Mouse (Mus musculus) lung, postnatal 0 days (tissue): ENCODE measurements around the gene Ica1l. TPM values are rescaled to one million over a fixed set of nuclear protein-coding genes. Genes with fewer than 3 reads are reported as not detected.
A peak's percentile ranks its signal among the peaks of the same experiment; 100 is the strongest.
"Not testable (repeated sequence)": the region's sequence is repeated elsewhere in the genome, so short reads cannot be mapped to it uniquely, and the experiment has no call there.

Experiments used
- ATAC-seq: fragments of 200-750 bp; cut with Nextera tagmentation; 2 replicates; pipeline ENCODE4 v1.8.0; 2017; ENCODE audit warnings: moderate library complexity
- DNase-seq: peaks from one replicate; pipeline ENCODE4 v3.0.0-alpha.2; 2016; ENCODE audit warnings: low spot score
- H3K27ac ChIP-seq: fragments of 300-500 bp; sonication (generic); 2 replicates; pipeline ENCODE4 v1.5.1; 2014; ENCODE audit warnings: antibody characterized with exemption, mild to moderate bottlenecking, low read length, mixed read lengths
- H3K27me3 ChIP-seq: fragments of 300-500 bp; sonication (generic); replicated peaks from 2 replicates; pipeline ENCODE4 v1.6.1; 2014; ENCODE audit warnings: low read length, mixed read lengths; ENCODE audit not compliant: insufficient read depth
- H3K36me3 ChIP-seq: fragments of 300-500 bp; sonication (generic); 2 replicates; pipeline ENCODE4 v1.6.1; 2014; ENCODE audit warnings: low read length, mixed read lengths; ENCODE audit not compliant: insufficient read depth
- H3K4me1 ChIP-seq: fragments of 300-500 bp; sonication (generic); 2 replicates; pipeline ENCODE4 v1.6.1; 2014; ENCODE audit warnings: antibody characterized with exemption, low read depth, low read length, mixed read lengths; ENCODE audit not compliant: insufficient read depth
- H3K4me2 ChIP-seq: fragments of 300-500 bp; sonication (generic); replicated peaks from 2 replicates; pipeline ENCODE4 v1.6.1; 2014; ENCODE audit warnings: low read depth, mild to moderate bottlenecking, low read length, moderate library complexity, mixed read lengths
- H3K4me3 ChIP-seq: fragments of 300-500 bp; sonication (generic); 2 replicates; pipeline ENCODE4 v1.5.1; 2014; ENCODE audit warnings: low read depth, low read length
- H3K9ac ChIP-seq: fragments of 300-500 bp; sonication (generic); replicated peaks from 2 replicates; pipeline ENCODE4 v1.6.1; 2014; ENCODE audit warnings: low read depth, mild to moderate bottlenecking
- H3K9me3 ChIP-seq: fragments of 300-500 bp; sonication (generic); 2 replicates; pipeline ENCODE4 v1.6.1; 2016; ENCODE audit warnings: low read length, mixed read lengths
- CTCF ChIP-seq: IDR thresholded peaks from 2 replicates; pipeline ENCODE4 v1.5.1; 2016; ENCODE audit warnings: antibody characterized with exemption, mild to moderate bottlenecking
- EP300 ChIP-seq: IDR thresholded peaks from 2 replicates; pipeline ENCODE4 v1.6.1; 2016; ENCODE audit warnings: antibody characterized with exemption, mild to moderate bottlenecking, control low read depth
- WGBS: fragments of 180-500 bp; shearing (Covaris S2); extraction: QIAGEN DNeasy Blood & Tissue Kit; methylation state at CpG from one replicate; pipeline ENCODE4 v1.1.7; 2014; 5-methylcytosine and 5-hydroxymethylcytosine counted together
- polyA plus RNA-seq: library from polyadenylated mRNA; unstranded; fragments of >200 nt; fragmentation: Nextera tagmentation; extraction: Ambion mirVana; gene quantifications from 2 replicates; pipeline ENCODE4 v1.2.1, GENCODE M21; 2015

Gene Ica1l
- 0.39 and 0.62 TPM in 2 replicates for polyA plus RNA-seq

DNA sequence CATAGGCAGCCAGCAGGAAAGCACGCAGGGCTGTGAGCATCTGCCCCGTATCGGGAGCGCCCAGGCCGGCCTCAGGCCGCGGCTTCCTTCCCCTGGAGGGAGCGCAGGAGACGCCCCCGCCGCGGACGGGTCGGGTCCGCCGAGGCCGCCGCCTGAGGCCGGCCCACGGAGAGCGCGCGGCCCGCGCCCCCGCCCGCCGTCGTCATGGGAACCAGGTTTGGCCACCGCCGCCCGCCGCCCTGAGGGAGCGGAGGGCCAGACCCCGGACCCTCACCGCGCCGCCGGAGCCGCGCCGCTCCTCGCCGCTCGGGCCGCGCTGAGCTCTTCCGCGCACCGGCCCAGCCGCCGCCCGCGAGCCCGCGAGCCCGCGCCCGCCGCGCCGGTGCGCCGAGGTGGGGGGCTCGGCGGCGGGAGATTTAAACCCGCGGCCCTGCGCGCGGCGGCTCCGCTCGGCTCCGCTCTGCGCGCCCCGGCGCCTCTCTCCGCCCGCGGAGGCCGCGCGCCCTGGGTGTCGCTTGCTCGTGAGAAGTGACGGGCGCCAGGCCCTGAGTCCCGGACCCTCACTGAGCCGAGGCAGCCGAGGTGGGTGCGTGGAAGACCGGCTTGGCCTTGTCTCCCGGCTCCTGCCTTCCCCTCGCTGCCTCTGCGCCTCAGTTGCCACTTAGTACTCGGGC, at the start of gene Ica1l:
Gene Ica1l (minus strand): TSS at position 389 of the 674 bp plus-strand sequence.
- Histone ChIP-seq H3K4me3 (peak within 1 kb of the TSS; percentile 67), H3K9ac (peak within 1 kb of the TSS; percentile 23), H3K36me3 (no peaks in the 10 kb centered on the region), H3K27ac (no peak within 1 kb of the TSS), H3K4me1 (no peaks in the 10 kb centered on the region), H3K9me3 (no peaks in the 10 kb centered on the region), H3K4me2 (peak within 1 kb of the TSS; percentile 98), H3K27me3 (peaks cover 12% of the 10 kb centered on the region)
- ATAC-seq (peak; percentile 85), DNase-seq (peak; percentile 52)
- TF ChIP-seq EP300 = no peak
- no peak for TF ChIP-seq CTCF
- under 1% methylated on average over 53 of the region's 99 CpGs for WGBS

- Histone ChIP-seq H3K27ac (no peak overlapping the region), H3K4me2 (no peak overlapping the region), H3K4me1 (no peaks in the 10 kb centered on the region), H3K27me3 (no peaks in the 10 kb centered on the region), H3K9me3 (no peaks in the 10 kb centered on the region), H3K9ac (no peak overlapping the region), H3K4me3 (no peak overlapping the region), H3K36me3 (no peaks in the 10 kb centered on the region)
- WGBS = 81% methylated on average over 6 of the region's 6 CpGs
- no peak for TF ChIP-seq CTCF
- no peak for TF ChIP-seq EP300
- no peak for ATAC-seq
- no peak for DNase-seq
Measured at GRCm38 (mm10) chr1:60076411-60076810, 33.4 kb upstream of the Ica1l start.

GRCm38 (mm10) chr1:60075590-60075989, 32.6 kb upstream of the Ica1l start:
- Histone ChIP-seq H3K4me2 (no peak overlapping the region), H3K9ac (no peak overlapping the region), H3K4me3 (no peak overlapping the region), H3K36me3 (no peaks in the 10 kb centered on the region), H3K27ac (no peak overlapping the region), H3K9me3 (no peaks in the 10 kb centered on the region), H3K27me3 (no peaks in the 10 kb centered on the region), H3K4me1 (no peaks in the 10 kb centered on the region)
- WGBS = 60% methylated on average over 3 of the region's 3 CpGs
- ATAC-seq (no peak), DNase-seq (no peak)
- TF ChIP-seq EP300 (no peak), CTCF (no peak)

GRCm38 (mm10) chr1:60074935-60075334, 32.0 kb upstream of the Ica1l start:
- no peak for TF ChIP-seq EP300
- no peak for TF ChIP-seq CTCF
- 54% methylated on average over 2 of the region's 2 CpGs for WGBS
- no peak overlapping the region for H3K4me3 ChIP-seq
- no peaks in the 10 kb centered on the region for H3K9me3 ChIP-seq
- no peak overlapping the region for H3K4me2 ChIP-seq
- no peaks in the 10 kb centered on the region for H3K27me3 ChIP-seq
- H3K36me3 ChIP-seq = no peaks in the 10 kb centered on the region
- no peak overlapping the region for H3K27ac ChIP-seq
- H3K9ac ChIP-seq = no peak overlapping the region
- ATAC-seq = no peak
- no peak for DNase-seq
- no peaks in the 10 kb centered on the region for H3K4me1 ChIP-seq

GRCm38 (mm10) chr1:60070725-60071124, 27.7 kb upstream of the Ica1l start:
- H3K9me3 ChIP-seq, H3K36me3 ChIP-seq, ATAC-seq, H3K9ac ChIP-seq, H3K27me3 ChIP-seq, H3K4me2 ChIP-seq, H3K4me3 ChIP-seq, H3K4me1 ChIP-seq, H3K27ac ChIP-seq: not testable (repeated sequence)
- DNase-seq = peak; percentile 17

DNA sequence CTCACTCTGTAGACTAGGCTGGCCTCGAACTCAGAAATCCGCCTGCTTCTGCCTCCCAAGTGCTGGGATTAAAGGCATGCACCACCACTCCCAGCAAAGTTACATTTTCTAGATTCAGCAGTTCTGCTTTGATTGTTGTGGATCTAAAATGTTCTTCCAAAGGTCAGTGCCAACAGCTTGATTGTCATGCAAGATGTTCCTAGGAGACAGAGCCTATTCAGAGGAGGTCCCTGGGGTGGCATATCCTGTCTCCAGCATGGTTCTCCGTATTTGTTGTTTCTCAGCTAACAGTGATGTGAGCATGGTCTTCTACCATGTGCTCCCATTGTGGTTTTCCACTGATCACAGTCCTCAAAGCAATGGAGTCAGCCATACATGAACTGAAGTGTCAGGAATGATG, 13.3 kb upstream of the Ica1l start:
- Histone ChIP-seq H3K27me3 (no peaks in the 10 kb centered on the region), H3K4me2 (no peak overlapping the region), H3K9ac (no peak overlapping the region), H3K36me3 (no peaks in the 10 kb centered on the region), H3K9me3 (no peaks in the 10 kb centered on the region), H3K4me3 (no peak overlapping the region), H3K27ac (no peak overlapping the region), H3K4me1 (no peaks in the 10 kb centered on the region)
- DNase-seq (no peak), ATAC-seq (no peak)
- 93% methylated on average over 3 of the region's 3 CpGs for WGBS
- TF ChIP-seq CTCF (no peak), EP300 (no peak)

GRCm38 (mm10) chr1:60054659-60055058, 11.7 kb upstream of the Ica1l start:
- TF ChIP-seq CTCF (peak; percentile 43), EP300 (no peak)
- no peak for ATAC-seq

DNA sequence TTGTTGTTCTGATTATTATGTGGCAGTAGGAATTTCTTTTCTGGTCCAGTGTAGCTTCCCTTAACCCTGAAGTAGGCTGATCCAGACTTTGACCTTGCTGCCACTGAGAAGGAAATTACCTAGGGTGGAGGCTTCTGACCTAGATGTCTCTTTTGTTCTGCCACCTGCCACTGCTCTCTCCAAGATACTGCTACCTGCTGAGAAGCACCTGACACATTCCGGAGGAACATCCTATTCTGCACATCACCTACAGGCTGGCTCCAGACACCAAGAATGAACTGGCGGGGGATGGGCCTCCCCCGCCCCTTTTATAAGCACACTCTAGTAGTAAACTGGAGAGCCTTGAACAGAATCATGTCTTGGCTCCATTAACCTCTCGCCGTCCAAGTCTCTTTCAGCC, 4.5 kb upstream of the Ica1l start:
- not testable (repeated sequence) for H3K27me3 ChIP-seq, H3K9ac ChIP-seq, H3K4me2 ChIP-seq, H3K36me3 ChIP-seq, H3K9me3 ChIP-seq, H3K4me3 ChIP-seq, H3K4me1 ChIP-seq, DNase-seq, ATAC-seq, H3K27ac ChIP-seq
- 93% methylated on average over 5 of the region's 5 CpGs for WGBS

More at GRCm38 (mm10) chr1:60054659-60055058, 11.7 kb upstream of the Ica1l start:
- no peaks in the 10 kb centered on the region for H3K9me3 ChIP-seq
- no peak for DNase-seq
- H3K36me3 ChIP-seq = no peaks in the 10 kb centered on the region
- no peak overlapping the region for H3K4me2 ChIP-seq
- 37% methylated on average over 3 of the region's 3 CpGs for whole genome bisulfite sequencing
- H3K4me3 ChIP-seq = no peak overlapping the region
- H3K9ac ChIP-seq = no peak overlapping the region
- H3K27ac ChIP-seq = no peak overlapping the region
- no peaks in the 10 kb centered on the region for H3K4me1 ChIP-seq
- no peaks in the 10 kb centered on the region for H3K27me3 ChIP-seq
